Mouse (Mus musculus) adrenal gland, postnatal 4 days (tissue): ENCODE measurements around the gene Tubb5. TPM values are rescaled to one million over a fixed set of nuclear protein-coding genes. Genes with fewer than 3 reads are reported as not detected.

Experiments used
- DNase-seq, 2 experiments: peaks; one replicate each; pipeline ENCODE4 v3.0.0; 2021 to 2022; ENCODE audit warnings: low spot score in 2 of 2, mixed read lengths in 2 of 2
- long read RNA-seq, 2 experiments: library from polyadenylated mRNA; stranded (forward); transcript quantifications; one replicate each; pipeline ENCODE4 v2.0.0; 2021
- total RNA-seq, 2 experiments: library from RNA; stranded (reverse); gene quantifications; 2 replicates each; pipeline ENCODE4 v1.2.3; 2021

Tubb5 gene
- 100 to 1,000 TPM; 553 to 648 TPM for total RNA-seq
- long read RNA-seq, experiment 1, transcript Tubb5-201 (4 exons, 2,649 nt): major isoform, 479 of 515 reads
- long read RNA-seq, experiment 1, partial matches to known transcripts: 0 of 515 reads
- long read RNA-seq, experiment 1, other reads (novel, unspliced or antisense): 34 of 515 reads
- long read RNA-seq, experiment 2, transcript Tubb5-201 (4 exons, 2,649 nt): major isoform, 1,065 of 1,180 reads
- long read RNA-seq, experiment 2, transcript Tubb5-204 (3 exons, 979 nt): minor isoform, 14 of 1,180 reads
- long read RNA-seq, experiment 2, partial matches to known transcripts: 9 of 1,180 reads
- long read RNA-seq, experiment 2, other reads (novel, unspliced or antisense): 92 of 1,180 reads

DNA sequence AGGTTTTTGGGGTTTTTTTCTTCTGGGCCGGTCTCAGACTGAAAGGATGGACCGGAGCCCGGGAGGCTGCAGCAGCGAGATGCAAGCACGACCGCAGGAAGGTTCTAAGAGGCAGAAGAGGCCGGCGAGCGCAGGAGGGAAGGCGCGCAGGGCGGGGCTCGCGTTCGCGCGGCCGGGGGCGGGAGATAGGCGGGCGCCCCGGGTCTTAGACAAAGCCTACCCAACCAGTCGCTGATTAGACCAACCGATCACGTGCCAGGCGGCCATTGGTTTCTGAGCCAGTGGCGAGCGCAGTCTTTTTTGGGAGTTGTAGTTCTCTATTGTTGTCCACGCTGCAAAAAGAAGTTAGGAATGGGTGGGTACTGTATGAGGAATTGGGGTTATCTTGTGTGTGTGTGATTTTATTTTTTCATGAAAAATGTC lies at the start of gene Tubb5:
Gene Tubb5, minus strand, starts transcription at position 185 of the 423 bp plus-strand sequence.
- peak; percentile 83 to 88 for DNase-seq

GRCm38 (mm10) chr17:35887725-35888124 lies 49.6 kb upstream of the Tubb5 start:
- DNase-seq: no peak

GRCm38 (mm10) chr17:35883777-35884176 lies 45.7 kb upstream of the Tubb5 start:
- no peak for DNase-seq

DNA sequence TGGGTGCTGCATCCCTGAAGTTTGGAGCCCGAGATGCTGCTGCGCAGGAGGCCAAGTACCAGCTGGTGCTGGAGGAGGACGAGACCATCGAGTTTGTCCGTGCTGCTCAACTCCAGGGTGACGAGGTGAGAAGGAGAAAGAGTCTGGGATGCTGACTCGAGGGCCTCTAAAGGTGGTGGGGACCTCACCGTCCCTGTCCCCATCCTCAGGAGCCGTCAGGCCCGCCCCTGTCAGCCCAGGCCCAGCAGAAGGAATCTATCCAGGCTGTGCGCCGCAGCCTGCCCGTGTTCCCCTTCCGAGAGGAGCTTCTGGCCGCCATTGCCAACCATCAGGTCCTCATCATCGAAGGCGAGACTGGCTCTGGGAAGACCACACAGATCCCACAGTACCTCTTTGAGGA lies 44.8 kb upstream of the Tubb5 start:
- no peak for DNase-seq

GRCm38 (mm10) chr17:35879245-35880057 lies 41.3 kb upstream of the Tubb5 start, which contains the start of gene Dhx16:
Gene Dhx16, plus strand, starts transcription at chr17:35879819.
- DNase-seq: peak; percentile 74 to 87

DNA sequence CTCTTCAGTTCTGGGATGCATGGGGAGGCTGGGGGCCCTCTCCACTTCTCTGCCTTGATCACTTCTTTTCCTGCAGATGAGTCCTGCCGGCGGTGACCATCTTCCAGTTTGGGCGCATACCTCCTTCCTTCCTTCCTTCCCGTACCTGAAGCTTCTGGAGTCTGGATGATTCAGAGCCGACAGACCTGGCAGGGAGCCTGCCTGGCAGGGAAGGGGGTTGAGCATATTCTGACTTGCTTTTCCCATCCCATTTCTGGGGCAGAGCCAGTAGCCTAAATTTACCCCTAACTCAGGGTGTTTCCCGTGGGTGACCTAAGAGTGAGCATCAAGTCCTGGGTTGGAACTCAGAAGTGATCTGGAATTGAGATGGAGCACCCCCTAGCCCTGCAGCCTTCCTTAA lies 36.6 kb upstream of the Tubb5 start:
- no peak for DNase-seq

DNA sequence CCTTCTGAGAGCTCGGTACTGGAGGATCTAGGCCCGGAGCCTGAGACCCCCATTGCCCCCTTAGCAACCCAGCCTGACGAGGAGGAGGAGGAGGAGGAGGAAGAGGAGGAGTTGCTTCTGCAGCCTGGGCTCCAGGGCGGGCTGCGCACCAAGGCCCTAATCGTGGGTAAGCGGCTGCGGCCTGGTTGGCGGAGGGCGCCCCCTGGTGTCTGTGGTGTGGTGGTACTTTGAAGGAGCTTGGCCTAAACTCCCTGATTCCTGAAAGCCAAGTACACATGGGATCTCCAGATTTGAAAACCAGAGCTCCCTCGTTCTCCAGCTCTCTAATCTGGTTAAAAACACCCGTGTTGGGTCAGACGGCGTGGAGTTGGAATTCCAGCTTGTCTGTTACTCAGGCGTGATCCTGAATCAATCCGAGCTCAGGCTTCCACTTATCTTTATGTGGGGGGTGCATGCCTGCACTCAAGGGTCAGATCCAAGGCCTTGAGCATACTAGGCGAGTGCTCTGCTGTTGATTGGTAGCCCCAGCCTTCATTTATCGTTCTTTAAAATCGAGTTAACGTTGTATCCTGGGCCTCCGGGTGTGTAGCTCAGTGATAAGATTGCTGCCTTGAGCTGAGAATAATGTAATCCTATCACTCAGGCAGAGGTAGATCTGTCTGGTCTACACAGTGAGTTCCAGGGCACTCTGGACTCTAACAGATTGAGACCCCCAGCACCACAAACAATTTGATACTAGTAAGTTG lies 35.8 kb upstream of the Tubb5 start:
- peak; percentile 83 to 86 for DNase-seq

DNA sequence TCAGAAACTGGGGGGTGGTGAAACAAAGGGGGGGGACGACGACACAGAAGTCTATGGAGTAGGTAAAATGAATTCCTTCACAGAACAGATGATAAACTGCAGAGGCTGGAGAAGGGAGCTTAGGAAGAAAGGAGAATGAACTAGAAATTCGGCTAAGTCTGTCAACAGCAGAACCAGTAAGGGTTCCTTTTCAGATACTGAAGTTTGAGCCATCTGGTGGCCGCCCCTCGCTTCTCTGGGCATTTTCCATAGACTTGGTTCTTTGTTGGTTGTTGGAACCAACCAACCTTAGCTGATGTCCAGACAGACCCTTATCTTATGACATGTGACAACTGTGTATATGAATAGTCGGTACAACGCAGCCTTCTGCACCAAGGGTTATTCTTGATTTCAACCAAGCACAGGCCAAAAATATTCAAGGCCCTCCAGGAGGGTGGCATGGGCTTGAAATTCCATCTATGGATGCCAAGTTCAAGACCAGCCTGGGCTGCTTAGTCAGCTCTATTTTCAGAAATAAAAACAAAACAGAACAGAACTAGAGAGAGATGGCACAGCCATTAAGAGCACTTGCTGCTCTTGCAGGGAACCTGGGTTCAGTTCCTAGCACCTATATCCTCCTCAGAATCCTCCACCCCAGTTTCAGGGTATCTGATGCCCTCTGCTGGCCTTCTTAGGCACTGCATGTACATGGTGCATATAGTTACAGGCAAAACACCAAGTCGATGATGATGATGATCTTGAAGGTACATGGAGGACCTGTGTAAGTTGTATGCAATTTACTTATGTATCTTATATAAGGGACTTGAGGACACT lies 33.0 kb upstream of the Tubb5 start:
- no peak for DNase-seq

- no peak for DNase-seq
These were observed 32.2 kb upstream of the Tubb5 start for GRCm38 (mm10) chr17:35870151-35870883.

- DNase-seq: no peak
These were observed 31.4 kb upstream of the Tubb5 start for GRCm38 (mm10) chr17:35869346-35870067.

DNA sequence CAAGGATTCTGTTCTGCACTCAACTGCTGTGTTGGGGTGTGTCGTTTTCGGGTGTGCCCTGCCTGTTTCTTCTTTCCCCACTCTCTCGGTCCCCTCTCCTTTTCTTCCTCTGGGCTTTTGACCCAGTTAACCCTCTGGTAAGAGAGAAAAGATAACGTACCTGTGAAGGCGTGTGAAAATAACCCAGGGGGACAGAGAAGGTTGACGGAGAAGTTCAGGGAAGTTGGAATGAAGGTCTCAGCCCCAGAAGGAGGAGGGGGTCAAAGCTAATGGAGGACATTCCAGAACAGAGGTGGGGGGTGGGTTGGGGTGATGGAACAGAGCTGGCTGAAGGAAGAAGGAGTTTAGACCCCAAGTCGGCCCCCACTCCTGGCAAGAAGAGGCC lies 30.8 kb upstream of the Tubb5 start:
- DNase-seq: no peak

DNA sequence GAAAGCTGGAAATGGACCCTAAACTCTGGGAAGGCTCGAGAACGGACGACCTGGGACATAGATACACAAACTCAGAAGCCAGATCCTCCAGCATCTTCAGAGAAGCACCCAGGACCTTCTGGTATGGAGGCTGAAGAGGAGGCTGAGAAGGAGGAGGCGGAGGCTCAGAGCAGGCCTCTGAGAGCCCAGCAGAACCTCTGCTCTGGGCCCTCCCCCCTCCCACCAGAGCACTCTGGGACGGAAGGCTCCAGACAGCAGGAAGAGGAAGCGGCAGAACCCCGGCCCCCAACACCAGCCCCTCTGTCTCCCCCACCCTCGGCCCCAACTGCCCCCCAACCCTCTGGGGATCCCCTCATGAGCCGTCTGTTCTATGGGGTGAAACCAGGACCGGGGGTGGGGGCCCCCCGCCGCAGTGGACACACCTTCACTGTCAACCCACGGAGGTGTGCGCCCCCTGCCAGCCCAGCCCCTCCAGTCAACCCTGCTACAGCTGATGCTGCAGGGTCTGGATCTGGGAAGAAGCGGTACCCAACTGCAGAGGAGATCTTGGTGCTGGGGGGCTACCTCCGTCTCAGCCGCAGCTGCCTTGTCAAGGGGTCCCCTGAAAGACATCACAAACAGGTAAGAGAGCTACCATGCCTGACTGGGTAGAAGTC lies 30.2 kb upstream of the Tubb5 start:
- DNase-seq: no peak

GRCm38 (mm10) chr17:35866911-35867890 lies 29.1 kb upstream of the Tubb5 start:
- DNase-seq: no peak

- DNase-seq: peak in 1 of 2 experiments; percentile 51
These were observed 28.2 kb upstream of the Tubb5 start for GRCm38 (mm10) chr17:35866281-35866831.

GRCm38 (mm10) chr17:35865481-35866280 lies 27.6 kb upstream of the Tubb5 start, which contains the start of gene Ppp1r18:
Gene Ppp1r18, plus strand, starts transcription at chr17:35865593.
- peak in 1 of 2 experiments; percentile 55 for DNase-seq

GRCm38 (mm10) chr17:35864832-35865353 lies 26.8 kb upstream of the Tubb5 start:
- no peak for DNase-seq
